Mouse (Mus musculus) myocyte (in vitro differentiated cells): ENCODE results near the gene Chmp4b.

Experiments used
- MYOD1 ChIP-seq, 3 experiments: IDR thresholded peaks; one replicate each; pipeline ENCODE4 v1.6.1; 2011; ENCODE audit warnings: control low read depth in 2 of 3, low read depth in 2 of 3, mild to moderate bottlenecking in 2 of 3, moderate library complexity in 1 of 3; ENCODE audit not compliant: insufficient read length in 2 of 3, control insufficient read depth in 1 of 3
- POLR2A ChIP-seq: IDR thresholded peaks from one replicate; pipeline ENCODE4 v1.6.1; 2011; ENCODE audit warnings: low read depth, mild to moderate bottlenecking, control low read depth, moderate library complexity; ENCODE audit not compliant: insufficient read length
- TCF3 ChIP-seq: IDR thresholded peaks from one replicate; pipeline ENCODE4 v1.6.1; 2011; ENCODE audit warnings: low read depth, control low read depth; ENCODE audit not compliant: insufficient read length
- USF1 ChIP-seq: IDR thresholded peaks from one replicate; pipeline ENCODE4 v1.6.1; 2011; ENCODE audit warnings: low read depth, mild to moderate bottlenecking, control low read depth, moderate library complexity

GRCm38 (mm10) chr2:154639115-154639514 is 12.4 kb upstream of the Chmp4b start:
- TF ChIP-seq MYOD1 (IDR thresholded peaks at IDR 0.05; ENCODE audit: control insufficient read depth in 1 of 3, insufficient read length in 2 of 3, low read depth in 2 of 3) (no peak), TCF3 (no peak), USF1 (no peak), POLR2A (no peak)
